Mouse (Mus musculus) neutrophil, adult 5-6 weeks (primary cell): ENCODE results near the gene Tnfsf15. TPM values are rescaled to one million over a fixed set of nuclear protein-coding genes. Genes with fewer than 3 reads are reported as not detected.
A peak's percentile ranks its signal among the peaks of the same experiment; 100 is the strongest.

Experiments used
- ATAC-seq: fragments of 151-379, 151-347 bp; 2 replicates; pipeline ENCODE4 v1.8.0; 2017; ENCODE audit warnings: mild to moderate bottlenecking, moderate TSS enrichment; ENCODE audit not compliant: insufficient number of reproducible peaks, poor library complexity, low FRiP score, severe bottlenecking; ENCODE audit errors: extremely low read depth
- total RNA-seq: library from RNA; stranded (forward); fragments of 200-1000 nt; gene quantifications from 2 replicates; pipeline ENCODE4 v1.2.3, GENCODE M21; 2017

Tnfsf15 gene
- total RNA-seq, 1 experiment from 2014 or later: not detected

- no peak for ATAC-seq
Observed at GRCm38 (mm10) chr4:63696921-63697320, 48.0 kb downstream of the Tnfsf15 start.

GRCm38 (mm10) chr4:63692351-63692750 is 52.6 kb downstream of the Tnfsf15 start:
- no peak for ATAC-seq

GRCm38 (mm10) chr4:63687429-63687828 is 57.5 kb downstream of the Tnfsf15 start:
- ATAC-seq: no peak

GRCm38 (mm10) chr4:63686157-63686556 is 58.8 kb downstream of the Tnfsf15 start:
- ATAC-seq: peak; percentile 60

- no peak for ATAC-seq
Observed at GRCm38 (mm10) chr4:63685253-63685525, 59.7 kb downstream of the Tnfsf15 start.

- no peak for ATAC-seq
Observed at GRCm38 (mm10) chr4:63684412-63685252, 60.3 kb downstream of the Tnfsf15 start.

GRCm38 (mm10) chr4:63683716-63684115 is 61.2 kb downstream of the Tnfsf15 start:
- ATAC-seq: no peak

GRCm38 (mm10) chr4:63683056-63683455 is 61.9 kb downstream of the Tnfsf15 start:
- no peak for ATAC-seq

- no peak for ATAC-seq
Observed at GRCm38 (mm10) chr4:63682441-63682840, 62.5 kb downstream of the Tnfsf15 start.

GRCm38 (mm10) chr4:63681557-63681956 is 63.4 kb downstream of the Tnfsf15 start:
- no peak for ATAC-seq

Other genes starting within 250 kb of the Tnfsf15 start
- gene Whrn, start 249.1 kb downstream of the Tnfsf15 start, total RNA-seq: 13.3 and 21.5 TPM in 2 replicates
- 150 and 174 TPM in 2 replicates for gene Atp6v1g1, start 200.3 kb downstream of the Tnfsf15 start, total RNA-seq
- gene Tmem268, start 186.3 kb downstream of the Tnfsf15 start, total RNA-seq: 23.6 and 25.5 TPM in 2 replicates
- gene Gm11213, start 139.9 kb downstream of the Tnfsf15 start, total RNA-seq: not detected in 2 replicates
- gene Tex48, start 122.7 kb downstream of the Tnfsf15 start, total RNA-seq: not detected in 2 replicates
- gene Gm11214, start 81.7 kb downstream of the Tnfsf15 start, total RNA-seq: not detected in 2 replicates
- gene Tnfsf8, start 116.2 kb upstream of the Tnfsf15 start, total RNA-seq: 3.0 and 3.8 TPM in 2 replicates